11 mouse cellular contexts compared by ENCODE assay signal in genomic region chr7:24501492-24501891, GRCm38 (mm10). TPM values are rescaled to one million over a fixed set of nuclear protein-coding genes. Genes with fewer than 3 reads are reported as not detected.
DNase-seq lines count a peak whose midpoint lies in the region; ATAC-seq and TF ChIP-seq lines count a peak whose summit lies in the region.
"Had no signal": no experiment of that assay in that cellular context is flagged by ENCODE, and none has a peak within 500 bp of the region (broad histone marks: within the 10 kb centered on the region; RNA-seq: fewer than 3 reads in every experiment).

No protein-coding gene starts in this region.

- no peak for DNase-seq in hindbrain, postnatal 0 days (ENCODE audit: low spot score)
- DNase-seq in hindbrain, embryonic 11.5 days (ENCODE audit: low spot score) = no peak
- DNase-seq in brain, adult 2 months (ENCODE audit: low read depth, low spot score) = peak; percentile 36
- no peak for DNase-seq in urinary bladder, postnatal 4 days (ENCODE audit: low spot score in 2 of 2)

- ATAC-seq in hindbrain, postnatal 0 days = no peak
- ATAC-seq in hindbrain, embryonic 11.5 days (ENCODE audit: low FRiP score) = no peak
- ATAC-seq in monocyte, adult 5-6 weeks (replicated peaks; ENCODE audit: insufficient number of reproducible peaks, low FRiP score, low TSS enrichment, poor library complexity, severe bottlenecking) = no peak
- ATAC-seq in hindbrain, embryonic 16.5 days = no peak
- ATAC-seq: Patski had no signal

- H3K4me1 ChIP-seq in hindbrain, postnatal 0 days (ENCODE audit: insufficient read depth, low read length) = peaks cover 10% of the 10 kb centered on the region
- peaks cover 6% of the 10 kb centered on the region for H3K4me1 ChIP-seq in hindbrain, embryonic 11.5 days (replicated peaks; ENCODE audit: control insufficient read depth, insufficient read depth, low read length)
- peaks cover 98% of the 10 kb centered on the region for H3K4me1 ChIP-seq in E14TG2a.4 (replicated peaks; ENCODE audit: low read depth, low read length)
- H3K4me1 ChIP-seq in small intestine, adult 2 months (ENCODE audit: control insufficient read depth, insufficient read depth, insufficient read length, low read length) = no peaks in the 10 kb centered on the region; the same call in 1 of the 2 replicates
- H3K4me1 ChIP-seq in hindbrain, embryonic 16.5 days (ENCODE audit: control insufficient read depth, insufficient read depth, low read depth, low read length) = peaks cover 20% of the 10 kb centered on the region

- H3K4me3 ChIP-seq in hindbrain, postnatal 0 days (ENCODE audit: low read length) = no peak overlapping the region
- H3K4me3 ChIP-seq in hindbrain, embryonic 11.5 days (ENCODE audit: low read depth, low read length) = no peak overlapping the region
- H3K4me3 ChIP-seq in E14TG2a.4 (replicated peaks; ENCODE audit: low read length) = no peak overlapping the region
- H3K4me3 ChIP-seq in small intestine, adult 2 months (ENCODE audit: low read depth, low read length) = no peak overlapping the region
- H3K4me3 ChIP-seq in hindbrain, embryonic 16.5 days (ENCODE audit: low read length) = no peak overlapping the region
- H3K4me3 ChIP-seq: heart, embryonic 12.5 days had no signal

- H3K27me3 ChIP-seq in hindbrain, postnatal 0 days (ENCODE audit: insufficient read depth, low read length) = no peaks in the 10 kb centered on the region
- peaks cover 9% of the 10 kb centered on the region; the same call in 1 of the 2 replicates for H3K27me3 ChIP-seq in hindbrain, embryonic 11.5 days (ENCODE audit: control insufficient read depth, insufficient read depth, low read length)
- H3K27me3 ChIP-seq in E14TG2a.4 (ENCODE audit: insufficient read depth, low read length) = peaks cover 39% of the 10 kb centered on the region
- H3K27me3 ChIP-seq in small intestine, adult 2 months (ENCODE audit: control insufficient read depth, insufficient read depth, low read length) = peaks cover 28% of the 10 kb centered on the region
- H3K27me3 ChIP-seq in hindbrain, embryonic 16.5 days (replicated peaks; ENCODE audit: control insufficient read depth, insufficient read depth, low read length) = no peaks in the 10 kb centered on the region
- H3K27me3 ChIP-seq: Patski had no signal

- no peak overlapping the region for H3K9ac ChIP-seq in hindbrain, postnatal 0 days (replicated peaks; ENCODE audit: low read length)
- H3K9ac ChIP-seq in hindbrain, embryonic 11.5 days (ENCODE audit: low read depth, low read length) = no peak overlapping the region
- H3K9ac ChIP-seq in hindbrain, embryonic 16.5 days (ENCODE audit: low read depth, low read length) = no peak overlapping the region
- H3K9ac ChIP-seq: heart, embryonic 12.5 days had no signal

- H3K4me2 ChIP-seq in hindbrain, postnatal 0 days (ENCODE audit: low read depth, low read length) = no peak overlapping the region
- H3K4me2 ChIP-seq in hindbrain, embryonic 11.5 days (replicated peaks; ENCODE audit: low read depth, low read length) = no peak overlapping the region
- no peak overlapping the region for H3K4me2 ChIP-seq in hindbrain, embryonic 16.5 days (ENCODE audit: low read length)
- H3K4me2 ChIP-seq: heart, embryonic 12.5 days had no signal

- no peak for TF ChIP-seq POLR2A in small intestine, adult 2 months (IDR thresholded peaks at IDR 0.05; ENCODE audit: low read depth, low read length)

- no peak overlapping the region for H3K27ac ChIP-seq in hindbrain, postnatal 0 days
- no peak overlapping the region for H3K27ac ChIP-seq in hindbrain, embryonic 11.5 days (ENCODE audit: low read depth, low read length)
- no peak overlapping the region for H3K27ac ChIP-seq in small intestine, adult 2 months (ENCODE audit: insufficient read depth, low read depth, low read length)
- H3K27ac ChIP-seq in hindbrain, embryonic 16.5 days (ENCODE audit: low read depth, low read length) = no peak overlapping the region

- peak; percentile 48 for TF ChIP-seq CTCF in hindbrain, postnatal 0 days (IDR thresholded peaks at IDR 0.05; ENCODE audit: low read depth)
- peak; percentile 59 for TF ChIP-seq CTCF in E14TG2a.4 (conservative IDR thresholded peaks at IDR 0.05; ENCODE audit: low read length)
- TF ChIP-seq CTCF in small intestine, adult 2 months (IDR thresholded peaks at IDR 0.05; ENCODE audit: extremely low read depth, insufficient read length, insufficient replicate concordance, low read depth, low read length) = peak; percentile 38; the same call in 1 of the 2 replicates

- WGBS in hindbrain, postnatal 0 days = 61% methylated on average over 21 of the region's 21 CpGs
- WGBS in hindbrain, embryonic 11.5 days = 48% methylated on average over 21 of the region's 21 CpGs
- WGBS in small intestine, adult 2 months = 37% methylated on average over 21 of the region's 21 CpGs
- whole genome bisulfite sequencing in hindbrain, embryonic 16.5 days = 60% methylated on average over 21 of the region's 21 CpGs

- H3K36me3 ChIP-seq in hindbrain, postnatal 0 days (ENCODE audit: insufficient read depth, low read length) = 0 out of 2 replicates have a peak, but pooled peaks cover 6% of the 10 kb centered on the region
- H3K36me3 ChIP-seq in hindbrain, embryonic 11.5 days (ENCODE audit: control insufficient read depth, insufficient read depth, low read length) = no peaks in the 10 kb centered on the region; the same call in 1 of the 2 replicates
- no peaks in the 10 kb centered on the region for H3K36me3 ChIP-seq in E14TG2a.4 (ENCODE audit: insufficient read depth, low read length)
- H3K36me3 ChIP-seq in small intestine, adult 2 months (ENCODE audit: control insufficient read depth, insufficient read depth, low read length) = no peaks in the 10 kb centered on the region
- peaks cover 24% of the 10 kb centered on the region for H3K36me3 ChIP-seq in hindbrain, embryonic 16.5 days (ENCODE audit: control insufficient read depth, insufficient read depth, low read length)
- H3K36me3 ChIP-seq: heart, embryonic 12.5 days had no signal

- H3K9me3 ChIP-seq in hindbrain, postnatal 0 days (ENCODE audit: low read length) = no peaks in the 10 kb centered on the region
- no peaks in the 10 kb centered on the region for H3K9me3 ChIP-seq in hindbrain, embryonic 11.5 days (ENCODE audit: control insufficient read depth, low read length)
- H3K9me3 ChIP-seq in E14TG2a.4 (ENCODE audit: low read length) = no peaks in the 10 kb centered on the region
- H3K9me3 ChIP-seq in hindbrain, embryonic 16.5 days (ENCODE audit: control insufficient read depth, low read length) = 0 out of 2 replicates have a peak, but pooled peaks cover 4% of the 10 kb centered on the region

RNA-seq across cellular contexts. Expression of gene Zfp428, which starts 5.3 kb away (rescaled TPM):
- total RNA-seq in hindbrain, postnatal 0 days (2014; rRNA removed) = 138 and 152 TPM in 2 replicates
- polyA plus RNA-seq in hindbrain, postnatal 0 days (2015; fragmentation: Nextera tagmentation; extraction: Ambion mirVana) = 219 and 222 TPM in 2 replicates
- polyA plus RNA-seq in hindbrain, embryonic 11.5 days (2014; fragmentation: Nextera tagmentation; extraction: Ambion mirVana) = 82.4 and 87.7 TPM in 2 replicates
- polyA plus RNA-seq in small intestine, adult 2 months (2012; rRNA removed) = 6.4 and 15.7 TPM in 2 replicates
- 0.95 TPM in 1 of 3 replicates, not detected in the others for total RNA-seq in monocyte, adult 5-6 weeks (2017)
- 272 and 277 TPM in 2 replicates for polyA plus RNA-seq in hindbrain, embryonic 16.5 days (2015; fragmentation: Nextera tagmentation; extraction: Ambion mirVana)

RNA-seq across cellular contexts. Expression of gene AC161166.1, which starts 10.8 kb away (rescaled TPM):
- not detected in 2 replicates for total RNA-seq in hindbrain, postnatal 0 days (2014; rRNA removed)
- 0.19 and 0.55 TPM in 2 replicates for polyA plus RNA-seq in hindbrain, postnatal 0 days (2015; fragmentation: Nextera tagmentation; extraction: Ambion mirVana)
- 0.59 and 0.90 TPM in 2 replicates for polyA plus RNA-seq in hindbrain, embryonic 11.5 days (2014; fragmentation: Nextera tagmentation; extraction: Ambion mirVana)
- not detected in 2 replicates for polyA plus RNA-seq in small intestine, adult 2 months (2012; rRNA removed)
- 1.1 TPM in 1 of 3 replicates, not detected in the others for total RNA-seq in monocyte, adult 5-6 weeks (2017)
- 1.0 and 1.1 TPM in 2 replicates for polyA plus RNA-seq in hindbrain, embryonic 16.5 days (2015; fragmentation: Nextera tagmentation; extraction: Ambion mirVana)
- total RNA-seq: layer of hippocampus, adult 8-10 months had no signal

RNA-seq across cellular contexts. Expression of gene Cadm4, which starts 19.7 kb away (rescaled TPM):
- total RNA-seq in hindbrain, postnatal 0 days (2014; rRNA removed) = 423 and 447 TPM in 2 replicates
- polyA plus RNA-seq in hindbrain, postnatal 0 days (2015; fragmentation: Nextera tagmentation; extraction: Ambion mirVana) = 97.9 and 101 TPM in 2 replicates
- polyA plus RNA-seq in hindbrain, embryonic 11.5 days (2014; fragmentation: Nextera tagmentation; extraction: Ambion mirVana) = 8.8 and 12.6 TPM in 2 replicates
- polyA plus RNA-seq in small intestine, adult 2 months (2012; rRNA removed) = 2.9 and 4.7 TPM in 2 replicates
- not detected in 3 replicates for total RNA-seq in monocyte, adult 5-6 weeks (2017)
- 47.0 and 68.0 TPM in 2 replicates for polyA plus RNA-seq in hindbrain, embryonic 16.5 days (2015; fragmentation: Nextera tagmentation; extraction: Ambion mirVana)

RNA-seq across cellular contexts. Expression of gene Irgq, which starts 29.0 kb away (rescaled TPM):
- 103 and 107 TPM in 2 replicates for total RNA-seq in hindbrain, postnatal 0 days (2014; rRNA removed)
- polyA plus RNA-seq in hindbrain, postnatal 0 days (2015; fragmentation: Nextera tagmentation; extraction: Ambion mirVana) = 16.9 and 20.0 TPM in 2 replicates
- polyA plus RNA-seq in hindbrain, embryonic 11.5 days (2014; fragmentation: Nextera tagmentation; extraction: Ambion mirVana) = 12.8 and 14.2 TPM in 2 replicates
- 8.5 and 12.3 TPM in 2 replicates for polyA plus RNA-seq in small intestine, adult 2 months (2012; rRNA removed)
- total RNA-seq in monocyte, adult 5-6 weeks (2017) = 2.5 to 6.9 TPM (median 2.9 TPM) in 3 replicates
- polyA plus RNA-seq in hindbrain, embryonic 16.5 days (2015; fragmentation: Nextera tagmentation; extraction: Ambion mirVana) = 19.2 and 24.7 TPM in 2 replicates

RNA-seq across cellular contexts. Expression of gene Plaur, which starts 39.2 kb away (rescaled TPM):
- 3.0 and 4.8 TPM in 2 replicates for total RNA-seq in hindbrain, postnatal 0 days (2014; rRNA removed)
- 1.3 and 1.4 TPM in 2 replicates for polyA plus RNA-seq in hindbrain, postnatal 0 days (2015; fragmentation: Nextera tagmentation; extraction: Ambion mirVana)
- 1.7 and 2.1 TPM in 2 replicates for polyA plus RNA-seq in hindbrain, embryonic 11.5 days (2014; fragmentation: Nextera tagmentation; extraction: Ambion mirVana)
- 9.9 and 15.8 TPM in 2 replicates for polyA plus RNA-seq in small intestine, adult 2 months (2012; rRNA removed)
- 286 to 300 TPM (median 297 TPM) in 3 replicates for total RNA-seq in monocyte, adult 5-6 weeks (2017)
- 1.8 and 2.2 TPM in 2 replicates for polyA plus RNA-seq in hindbrain, embryonic 16.5 days (2015; fragmentation: Nextera tagmentation; extraction: Ambion mirVana)
